Mouse (Mus musculus) skeletal muscle tissue, adult 2 months (tissue): ENCODE results near the gene Six1.
A peak's percentile ranks its signal among the peaks of the same experiment; 100 is the strongest.
"Not testable (repeated sequence)": the region's sequence is repeated elsewhere in the genome, so short reads cannot be mapped to it uniquely, and the experiment has no call there.

Experiments
- DNase-seq: peaks from one replicate; pipeline ENCODE4 v3.0.0-alpha.2; 2012; ENCODE audit warnings: low read depth, low spot score

Six1 gene

DNA sequence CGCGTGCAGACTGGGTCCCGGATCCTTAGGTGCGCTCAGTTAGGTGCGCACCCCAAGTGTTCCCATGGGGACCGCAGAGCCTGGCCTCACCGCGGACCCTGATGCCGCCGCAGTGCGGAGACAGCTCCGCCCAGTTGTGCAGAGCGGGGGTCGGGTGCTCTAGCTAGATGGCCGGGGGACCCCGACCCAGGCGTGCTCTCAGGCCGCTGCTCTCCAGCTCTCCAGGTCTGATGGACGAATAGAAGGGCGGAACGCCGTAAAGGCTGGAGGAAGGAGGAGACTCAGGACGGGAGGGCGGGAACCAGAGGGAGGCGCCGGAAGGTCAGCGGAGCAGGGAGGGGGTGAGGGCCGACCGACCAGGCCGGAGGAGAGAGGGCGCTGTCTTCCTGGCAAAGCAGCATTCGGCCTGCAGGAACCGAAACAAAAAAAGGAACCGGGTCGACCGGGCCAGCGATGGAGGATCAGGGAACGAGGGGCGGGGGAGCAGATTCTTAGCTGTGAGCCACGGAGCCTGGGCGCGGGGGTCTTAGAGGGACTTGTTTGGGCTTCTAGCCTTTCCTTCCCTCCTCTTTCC is at the start of gene Six1:
Gene Six1, minus strand, starts transcription at position 220 of the 574 bp plus-strand sequence.
- DNase-seq, result peak; percentile 94

- DNase-seq, result no peak
Observed at GRCm38 (mm10) chr12:73098593-73098992, 44.9 kb upstream of the Six1 start.

GRCm38 (mm10) chr12:73096177-73096576 is 42.5 kb upstream of the Six1 start:
- DNase-seq, result not testable (repeated sequence)

- no peak for DNase-seq
Observed at GRCm38 (mm10) chr12:73094605-73095004, 40.9 kb upstream of the Six1 start.

GRCm38 (mm10) chr12:73094189-73094588 is 40.5 kb upstream of the Six1 start:
- no peak for DNase-seq

GRCm38 (mm10) chr12:73090672-73091335 is 37.1 kb upstream of the Six1 start:
- DNase-seq, result no peak

DNA sequence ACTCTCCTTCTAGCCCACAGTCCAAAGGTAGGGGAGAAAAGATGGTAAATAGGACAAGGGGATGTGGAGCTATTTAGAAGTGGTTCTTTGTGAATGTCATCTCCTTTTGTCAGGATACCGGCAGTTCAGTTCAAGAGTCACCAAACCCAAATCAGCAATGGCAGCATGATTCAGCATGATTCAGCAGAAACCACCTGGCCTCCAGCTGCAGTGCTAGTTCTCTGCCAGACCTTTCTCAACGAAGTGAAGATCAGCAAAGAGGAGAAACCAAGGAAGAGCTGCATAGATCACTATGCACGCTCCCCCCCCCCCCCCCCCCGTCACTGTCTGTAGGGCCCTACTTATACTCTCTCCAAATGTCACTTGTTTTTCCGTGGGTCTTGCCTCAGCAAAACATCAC is 35.2 kb upstream of the Six1 start:
- no peak for DNase-seq

DNA sequence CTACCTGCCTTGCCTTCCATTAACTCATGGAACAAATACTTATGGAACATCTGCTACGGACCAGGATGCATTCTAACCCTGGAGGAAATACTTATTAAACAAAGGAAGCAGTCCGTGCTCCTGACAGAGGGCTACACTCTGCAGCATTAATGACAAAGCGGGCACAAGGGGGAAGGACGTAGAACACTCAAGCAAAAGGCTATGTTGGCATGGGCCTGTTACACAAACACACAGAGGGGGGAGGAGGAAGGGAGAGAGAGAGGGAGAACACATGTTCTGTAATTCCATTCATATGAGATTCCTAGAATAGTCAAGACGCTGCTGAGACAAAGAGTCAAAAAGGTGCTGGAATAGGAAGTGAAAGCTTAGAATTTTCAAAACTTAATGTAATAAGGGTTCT is 34.8 kb upstream of the Six1 start:
- no peak for DNase-seq

- DNase-seq, result no peak
Observed at GRCm38 (mm10) chr12:73087086-73087485, 33.4 kb upstream of the Six1 start.

DNA sequence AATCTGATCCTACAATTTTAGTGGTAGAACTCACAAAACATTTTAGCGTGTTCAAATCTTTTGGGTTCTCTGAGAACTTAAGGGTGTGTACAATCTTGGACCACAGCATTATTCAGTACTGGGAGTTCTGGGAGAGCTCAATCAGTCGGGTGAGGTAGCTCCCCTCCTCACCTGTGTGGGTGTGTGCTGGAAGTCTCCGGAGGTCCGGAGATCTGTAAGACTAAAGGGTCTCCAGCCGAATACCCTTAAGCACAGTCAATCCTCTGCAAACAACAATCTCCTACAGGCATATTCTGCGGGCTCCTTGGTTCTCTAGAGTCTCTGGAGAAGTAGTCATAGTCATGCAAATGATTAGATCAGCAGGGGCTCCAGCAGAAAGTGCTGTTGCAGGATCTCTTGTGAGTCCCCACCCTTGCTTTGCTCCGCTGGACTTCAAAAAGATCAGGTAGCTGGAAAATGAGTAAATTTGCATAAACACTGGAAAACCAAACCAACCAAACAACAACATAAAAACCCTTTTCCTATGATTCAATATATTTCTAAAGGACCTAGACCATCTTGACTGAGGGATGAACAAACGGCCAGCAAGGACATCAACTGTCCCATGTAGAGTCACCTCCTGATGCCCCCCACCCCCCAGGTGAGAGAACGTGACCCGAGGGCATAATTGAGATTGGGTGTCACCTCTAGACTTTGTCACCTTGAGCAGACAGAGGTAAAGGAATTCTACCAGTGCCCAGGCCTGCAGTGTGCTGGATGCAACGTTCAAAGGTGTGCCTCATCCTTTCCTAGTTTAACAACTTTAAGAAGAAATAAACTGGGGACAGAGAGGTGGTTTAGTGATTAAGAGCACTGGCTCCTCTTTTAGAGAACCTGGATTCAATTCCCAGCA is 32.3 kb upstream of the Six1 start:
- DNase-seq, result no peak

GRCm38 (mm10) chr12:73083773-73084172 is 30.1 kb upstream of the Six1 start:
- DNase-seq, result no peak

DNA sequence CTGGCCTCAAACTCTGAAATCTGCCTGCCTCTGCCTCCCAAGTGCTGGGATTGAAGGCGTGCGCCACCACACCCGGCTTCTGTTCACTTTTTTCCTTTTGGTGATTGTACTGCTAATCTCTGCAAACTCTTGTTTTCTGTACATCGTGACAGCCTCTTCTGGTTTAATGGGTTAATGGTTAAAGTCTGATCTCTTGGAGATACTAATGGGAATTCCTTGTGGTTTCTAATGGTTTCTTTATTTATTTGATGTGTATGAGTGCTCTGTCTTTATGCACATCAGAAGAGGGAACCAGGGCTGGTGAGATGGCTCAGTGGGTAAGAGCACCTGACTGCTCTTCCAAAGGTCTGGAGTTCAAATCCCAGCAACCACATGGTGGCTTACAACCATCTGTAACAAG is 28.1 kb upstream of the Six1 start:
- not testable (repeated sequence) for DNase-seq

DNA sequence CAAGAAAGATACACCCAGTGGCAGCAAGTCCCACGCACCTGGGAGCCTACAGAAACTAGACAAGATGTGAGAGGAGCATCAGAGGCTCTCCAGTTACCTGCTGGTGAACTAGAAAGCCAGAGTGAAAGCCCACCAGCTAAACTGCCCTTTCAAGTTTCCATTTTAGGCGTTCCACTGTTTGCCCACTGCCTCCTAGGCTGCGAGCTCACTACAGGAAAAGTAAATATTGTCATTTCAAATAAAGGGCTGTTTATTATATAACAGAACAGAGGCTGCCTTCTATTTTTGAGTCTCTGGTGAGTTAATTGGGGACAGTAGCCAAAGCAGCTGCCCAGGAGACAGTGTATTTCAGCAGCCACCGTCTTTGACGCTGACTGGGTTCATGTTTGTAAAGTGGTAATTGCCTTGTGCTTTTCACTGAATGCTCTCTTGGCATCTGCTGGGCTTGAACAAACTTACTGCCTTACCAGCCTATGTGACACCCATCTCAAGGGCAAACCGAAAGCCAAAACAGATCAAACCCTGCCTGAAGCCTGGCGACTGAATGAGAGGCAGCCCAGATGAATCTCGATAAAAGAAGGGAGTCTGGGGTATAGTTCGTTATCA is 7.2 kb upstream of the Six1 start:
- no peak for DNase-seq

DNA sequence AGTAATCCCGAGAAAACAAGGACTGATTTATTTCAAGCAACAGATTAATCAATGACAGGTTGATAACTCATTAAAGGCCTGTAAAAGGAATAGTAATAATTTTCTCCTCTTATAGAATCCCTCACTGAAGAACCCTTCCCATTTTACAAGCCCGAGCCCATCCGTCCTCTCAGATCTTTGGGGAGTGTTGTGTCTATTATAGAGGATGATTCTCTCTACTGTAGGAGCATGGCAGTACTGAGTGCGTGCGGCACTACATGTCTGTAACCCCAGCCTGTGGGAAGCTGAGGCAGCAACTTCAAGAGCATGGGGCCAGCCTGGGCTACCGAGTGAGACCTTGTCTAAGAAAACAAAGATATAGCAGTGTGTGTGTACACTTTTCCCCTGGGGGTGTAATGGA is 3.8 kb upstream of the Six1 start:
- DNase-seq, result no peak

DNA sequence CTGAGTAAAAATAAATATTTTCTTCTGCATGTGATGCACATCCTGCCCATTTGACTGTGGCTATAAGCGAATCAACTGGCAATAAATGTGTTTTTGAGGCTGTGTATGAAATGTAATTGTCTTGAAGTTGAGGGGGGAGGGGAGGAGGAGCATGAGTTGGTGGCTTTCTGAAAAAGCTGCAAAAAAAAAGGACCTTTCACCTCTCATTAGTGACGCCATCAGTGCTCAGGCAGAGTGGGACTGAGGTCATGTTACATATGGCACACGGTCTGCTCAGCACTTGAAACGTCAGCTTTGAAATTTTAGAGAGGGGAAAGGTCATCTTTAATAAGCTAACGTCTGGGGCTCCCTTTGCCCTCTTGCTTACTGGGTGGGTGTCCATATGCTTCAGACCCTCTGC is 1.8 kb upstream of the Six1 start:
- DNase-seq, result no peak

- no peak for DNase-seq
Observed at GRCm38 (mm10) chr12:73054576-73055185, 994 bp upstream of the Six1 start.

GRCm38 (mm10) chr12:73052651-73053591 is 766 bp downstream of the Six1 start:
- DNase-seq, result no peak

- no peak for DNase-seq
Observed at GRCm38 (mm10) chr12:73052036-73052650, 1.5 kb downstream of the Six1 start.

DNA sequence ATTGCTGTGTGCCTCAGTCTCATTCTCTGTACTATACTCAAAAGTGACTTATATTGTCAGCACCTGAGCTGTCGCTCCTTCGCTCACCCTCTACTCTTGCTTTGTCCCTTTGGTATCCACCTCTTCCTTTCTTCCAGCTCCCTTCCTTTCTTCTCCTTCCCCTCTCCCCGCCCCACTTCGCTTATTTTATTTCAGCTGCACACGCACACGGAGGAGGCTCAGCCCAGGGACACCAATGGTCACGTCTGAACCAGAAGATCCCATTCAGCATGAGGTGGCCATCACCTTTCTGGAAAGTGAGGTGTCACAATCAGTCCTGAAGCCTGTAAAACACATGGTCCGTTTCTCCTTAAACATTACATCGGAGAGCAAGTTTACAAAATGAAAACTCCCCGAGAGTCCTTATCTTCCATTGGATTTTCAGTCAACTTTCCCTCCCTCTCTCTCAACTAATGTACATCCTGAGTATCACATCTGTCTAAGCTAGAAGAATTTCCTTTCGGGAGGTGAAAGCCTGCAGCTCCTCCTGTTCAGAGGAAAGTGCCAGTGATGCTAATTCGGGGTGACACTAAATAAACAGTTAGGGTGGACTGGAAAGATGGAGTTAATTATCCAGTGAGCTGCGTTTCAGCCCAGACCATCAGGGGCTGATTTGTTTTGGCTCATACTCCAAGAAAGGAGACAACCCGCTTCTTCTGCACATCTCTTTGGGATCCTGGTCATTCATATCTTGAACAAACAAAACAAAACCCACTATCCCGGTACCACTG is 2.7 kb downstream of the Six1 start:
- no peak for DNase-seq
